Mouse (Mus musculus) ES-E14 (cell line): ENCODE data around the gene Ippk. TPM values are rescaled to one million over a fixed set of nuclear protein-coding genes. Genes with fewer than 3 reads are reported as not detected.
A peak's percentile ranks its signal among the peaks of the same experiment; 100 is the strongest.

Experiments
- DNase-seq: peaks from one replicate; pipeline ENCODE4 v3.0.0-alpha.2; 2013; ENCODE audit warnings: low read depth, low spot score
- H3K27ac ChIP-seq: 2 replicates; pipeline ENCODE4 v1.5.1; 2012; ENCODE audit warnings: low read depth, mild to moderate bottlenecking, low read length, moderate library complexity, mixed read lengths; ENCODE audit not compliant: poor library complexity, insufficient read depth, severe bottlenecking
- H3K36me3 ChIP-seq: 2 replicates; pipeline ENCODE4 v1.6.1; 2012; ENCODE audit warnings: mild to moderate bottlenecking, low read length, moderate library complexity, mixed read lengths; ENCODE audit not compliant: control insufficient read depth, poor library complexity, insufficient read depth, severe bottlenecking
- H3K4me1 ChIP-seq, 2 experiments: fragments of 150-350 bp in 1 of 2; sonication (generic) in 1 of 2; 2 replicates each; pipeline ENCODE4 v1.6.1; 2012; ENCODE audit warnings: low read length in 2 of 2, mild to moderate bottlenecking in 1 of 2, mixed read lengths in 1 of 2; ENCODE audit not compliant: control insufficient read depth in 2 of 2, insufficient read depth in 2 of 2, poor library complexity in 1 of 2
- H3K4me3 ChIP-seq, 2 experiments: fragments of 150-350 bp in 1 of 2; sonication (generic) in 1 of 2; 2 replicates each; pipeline ENCODE4 v1.5.1; 2012; ENCODE audit warnings: low read length in 2 of 2, low read depth in 1 of 2, mild to moderate bottlenecking in 1 of 2, mixed read lengths in 1 of 2; ENCODE audit not compliant: insufficient read depth in 1 of 2, poor library complexity in 1 of 2, severe bottlenecking in 1 of 2
- H3K9ac ChIP-seq: 2 replicates; pipeline ENCODE4 v1.6.1; 2012; ENCODE audit warnings: low read depth, mild to moderate bottlenecking, low read length, mixed read lengths; ENCODE audit not compliant: poor library complexity, insufficient read depth, severe bottlenecking
- H3K9me3 ChIP-seq: fragments of 150-350 bp; sonication (generic); 2 replicates; pipeline ENCODE4 v1.6.1; 2012; ENCODE audit warnings: low read depth, mild to moderate bottlenecking, low read length; ENCODE audit not compliant: control insufficient read depth, insufficient read depth
- CHD2 ChIP-seq: IDR thresholded peaks from 2 replicates; pipeline ENCODE4 v1.6.1; 2014; ENCODE audit warnings: mild to moderate bottlenecking, low read depth, low read length, inconsistent platforms
- HCFC1 ChIP-seq: IDR thresholded peaks from 2 replicates; pipeline ENCODE4 v1.6.1; 2012; ENCODE audit warnings: low read length, inconsistent platforms, borderline replicate concordance; ENCODE audit not compliant: insufficient read depth
- MAFK ChIP-seq: IDR thresholded peaks from 2 replicates; pipeline ENCODE4 v1.6.1; 2014; ENCODE audit warnings: mild to moderate bottlenecking, low read depth, low read length, inconsistent platforms; ENCODE audit not compliant: insufficient read depth
- ZC3H11A ChIP-seq: IDR thresholded peaks from 2 replicates; pipeline ENCODE4 v1.6.1; 2012; ENCODE audit warnings: low read depth, mild to moderate bottlenecking, inconsistent platforms, low read length, borderline replicate concordance
- ZNF384 ChIP-seq: IDR thresholded peaks from 2 replicates; pipeline ENCODE4 v1.6.1; 2012; ENCODE audit warnings: low read depth, low read length, inconsistent platforms
- in situ Hi-C, 2 experiments: fragments of 600-800 bp; cut with MboI; formaldehyde crosslinking; loops; one replicate each; pipeline ENCODE4 v1.15.1; 2025; ENCODE audit warnings: low sequenced_read_pairs in 2 of 2, inconsistent platforms in 1 of 2; ENCODE audit not compliant: unreplicated experiment in 2 of 2
- total RNA-seq: library from RNA; depleted of rRNA; stranded (reverse); fragments of 300-350 nt; gene quantifications from 2 replicates; pipeline ENCODE4 v1.2.3, GENCODE M21; 2012

Gene Ippk
- total RNA-seq, 1 experiment, result 16.9 TPM

GRCm38 (mm10) chr13:49374730-49375129, 46.3 kb upstream of the Ippk start:
- TF ChIP-seq CHD2, result no peak
- TF ChIP-seq ZNF384, result no peak
- TF ChIP-seq HCFC1, result no peak
- TF ChIP-seq MAFK, result no peak
- Histone ChIP-seq H3K27ac (no peak overlapping the region), H3K4me1 (peaks cover 0 to 8% of the 10 kb centered on the region in 2 experiments; a peak in 1 of 4 replicates), H3K9me3 (no peaks in the 10 kb centered on the region), H3K9ac (no peak overlapping the region), H3K36me3 (peaks cover 43% of the 10 kb centered on the region), H3K4me3 (no peak overlapping the region)
- in situ Hi-C loops, result no loop called here
- no peak for DNase-seq

- H3K4me3 ChIP-seq, result no peak overlapping the region
- DNase-seq, result no peak
- no peaks in the 10 kb centered on the region for H3K9me3 ChIP-seq
- peaks cover 47% of the 10 kb centered on the region for H3K36me3 ChIP-seq
- no peak overlapping the region for H3K9ac ChIP-seq
- in situ Hi-C loops, result no loop called here
- H3K27ac ChIP-seq, result no peak overlapping the region
- TF ChIP-seq CHD2, result no peak
- no peak for TF ChIP-seq ZC3H11A
- TF ChIP-seq MAFK, result no peak
- TF ChIP-seq HCFC1, result no peak
- TF ChIP-seq ZNF384, result no peak
- peaks cover 0 to 12% of the 10 kb centered on the region in 2 experiments; a peak in 3 of 4 replicates for H3K4me1 ChIP-seq
These were observed 43.4 kb upstream of the Ippk start for GRCm38 (mm10) chr13:49377608-49378007.

GRCm38 (mm10) chr13:49379301-49379700, 41.7 kb upstream of the Ippk start:
- H3K9ac ChIP-seq, result no peak overlapping the region
- peaks cover 56% of the 10 kb centered on the region for H3K36me3 ChIP-seq
- no peaks in the 10 kb centered on the region for H3K9me3 ChIP-seq
- H3K4me1 ChIP-seq, result peaks cover 0 to 12% of the 10 kb centered on the region in 2 experiments; a peak in 3 of 4 replicates
- TF ChIP-seq MAFK (no peak), CHD2 (no peak), HCFC1 (no peak), ZC3H11A (no peak), ZNF384 (no peak)
- no peak overlapping the region for H3K27ac ChIP-seq
- in situ Hi-C loops, result no loop called here
- H3K4me3 ChIP-seq, result no peak overlapping the region
- no peak for DNase-seq

GRCm38 (mm10) chr13:49381230-49381629, 39.8 kb upstream of the Ippk start:
- H3K36me3 ChIP-seq, result peaks cover 52% of the 10 kb centered on the region
- H3K27ac ChIP-seq, result no peak overlapping the region

GRCm38 (mm10) chr13:49382997-49383396, 38.1 kb upstream of the Ippk start:
- Histone ChIP-seq H3K36me3 (peaks cover 45% of the 10 kb centered on the region), H3K27ac (no peak overlapping the region), H3K4me3 (peak overlapping the region; percentile 33 to 44; a peak in 2 of 4 replicates), H3K9ac (peak overlapping the region; percentile 32; the same call in 1 of the 2 replicates), H3K4me1 (peaks cover 0 to 4% of the 10 kb centered on the region in 2 experiments; a peak in 3 of 4 replicates), H3K9me3 (no peaks in the 10 kb centered on the region)
- no peak for DNase-seq
- in situ Hi-C loops, result no loop called here
- TF ChIP-seq CHD2 (no peak), HCFC1 (no peak), ZC3H11A (no peak), ZNF384 (no peak), MAFK (no peak)

More at GRCm38 (mm10) chr13:49381230-49381629, 39.8 kb upstream of the Ippk start:
- in situ Hi-C loops, result no loop called here
- TF ChIP-seq CHD2 (no peak), ZC3H11A (peak; percentile 79)
- no peaks in the 10 kb centered on the region for H3K9me3 ChIP-seq
- H3K4me3 ChIP-seq, result no peak overlapping the region
- peaks cover 0 to 4% of the 10 kb centered on the region in 2 experiments; a peak in 3 of 4 replicates for H3K4me1 ChIP-seq
- peak; percentile 80 for DNase-seq
- H3K9ac ChIP-seq, result peak overlapping the region; percentile 17; the same call in 1 of the 2 replicates
